Mouse (Mus musculus) liver, embryonic 14.5 days (tissue): ENCODE measurements around the gene Sgsm1.

Experiments
- CTCF ChIP-seq: IDR thresholded peaks from 2 replicates; pipeline ENCODE4 v1.5.1; 2016; ENCODE audit warnings: antibody characterized with exemption, low read depth, control low read depth
- EP300 ChIP-seq: IDR thresholded peaks from 2 replicates; pipeline ENCODE4 v1.6.1; 2016; ENCODE audit warnings: antibody characterized with exemption, low read depth

GRCm38 (mm10) chr5:113293446-113293845 lies 17.1 kb downstream of the Sgsm1 start:
- TF ChIP-seq EP300 (no peak), CTCF (no peak)
